Mouse (Mus musculus): Measurements from ENCODE around the gene Vps13d. TPM values are rescaled to one million over a fixed set of nuclear protein-coding genes. Genes with fewer than 3 reads are reported as not detected.

Gene Vps13d
- total RNA-seq, 2 experiments from 2014 or later = 52.8 to 53.6 TPM

- intact Hi-C loops (cut with DNase I) = loop anchor here (1.0 kb wide), 1 partner anchor 72 kb away; no protein-coding TSS in a partner anchor
- no peak for DNase-seq (ENCODE audit: extremely low spot score in 1 of 2, low spot score in 2 of 2)
Observed at GRCm38 (mm10) chr4:145214786-145215174, 20.0 kb upstream of the Vps13d start.

GRCm38 (mm10) chr4:145213999-145214785, 19.4 kb upstream of the Vps13d start:
- DNase-seq (ENCODE audit: extremely low spot score in 1 of 2, low spot score in 2 of 2) = peak; percentile 83 to 91
- intact Hi-C loops (cut with DNase I) = loop anchor here (1.0 kb wide), 1 partner anchor 72 kb away; no protein-coding TSS in a partner anchor

- intact Hi-C loops (cut with DNase I) = no loop called here
Observed at GRCm38 (mm10) chr4:145211076-145211475, 16.3 kb upstream of the Vps13d start.

DNA sequence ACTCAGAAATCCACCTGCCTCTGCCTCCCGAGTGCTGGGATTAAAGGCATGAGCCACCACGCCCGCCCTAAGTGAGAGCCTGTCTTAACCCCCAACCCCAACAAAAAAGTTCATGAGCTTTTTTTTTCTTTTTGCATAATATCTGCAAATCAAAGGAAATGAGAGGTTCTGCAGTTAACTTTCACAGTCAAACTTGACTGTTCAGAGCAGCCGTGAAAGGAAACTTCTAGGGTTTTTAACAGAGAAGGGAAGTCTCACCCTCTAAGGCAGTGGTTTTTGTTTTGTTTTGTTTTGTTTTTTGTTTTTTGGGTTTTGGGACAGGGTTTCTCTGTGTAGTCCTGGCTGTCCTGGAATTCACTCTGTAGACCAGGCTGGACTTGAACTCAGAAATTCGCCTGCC, 15.8 kb upstream of the Vps13d start:
- intact Hi-C loops (cut with DNase I) = no loop called here
- no peak for DNase-seq (ENCODE audit: extremely low spot score in 1 of 2, low spot score in 2 of 2)

More at GRCm38 (mm10) chr4:145211076-145211475, 16.3 kb upstream of the Vps13d start:
- no peak for DNase-seq (ENCODE audit: extremely low spot score in 1 of 2, low spot score in 2 of 2)

DNA sequence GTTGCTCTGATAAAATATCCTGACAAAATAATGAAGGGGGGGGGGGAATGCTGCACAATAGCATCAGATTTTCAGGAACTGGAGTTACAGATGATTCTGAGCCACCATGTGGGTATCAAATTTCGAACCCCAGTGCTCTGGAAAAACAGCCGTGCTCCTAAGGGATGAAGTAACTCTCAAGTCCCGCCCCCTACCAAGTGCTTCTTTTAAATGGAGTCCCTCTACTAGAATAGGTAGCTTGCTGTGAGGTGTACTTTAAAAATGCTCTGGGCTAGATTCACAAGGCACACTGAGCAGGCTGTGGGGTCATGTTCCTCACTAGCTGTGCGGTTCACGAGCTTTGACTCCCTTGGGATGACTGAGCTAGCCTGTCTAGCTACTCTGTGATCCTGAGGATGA, 14.9 kb upstream of the Vps13d start:
- DNase-seq (ENCODE audit: extremely low spot score in 1 of 2, low spot score in 2 of 2) = no peak
- intact Hi-C loops (cut with DNase I) = loop anchor here (10.0 kb wide), 1 partner anchor 315 kb away; the partner anchor contains the start of gene Dhrs3

- intact Hi-C loops (cut with DNase I) = loop anchor here (10.0 kb wide), 1 partner anchor 314 kb away; the partner anchor contains the start of gene Dhrs3
Observed at GRCm38 (mm10) chr4:145209076-145209689, 14.4 kb upstream of the Vps13d start.

GRCm38 (mm10) chr4:145207718-145208371, 13.0 kb upstream of the Vps13d start:
- intact Hi-C loops (cut with DNase I) = loop anchor here (10.0 kb wide), 1 partner anchor 313 kb away; the partner anchor contains the start of gene Dhrs3
- DNase-seq (ENCODE audit: extremely low spot score in 1 of 2, low spot score in 2 of 2) = no peak

More at GRCm38 (mm10) chr4:145209076-145209689, 14.4 kb upstream of the Vps13d start:
- no peak for DNase-seq (ENCODE audit: extremely low spot score in 1 of 2, low spot score in 2 of 2)

- DNase-seq (ENCODE audit: extremely low spot score in 1 of 2, low spot score in 2 of 2) = no peak
- intact Hi-C loops (cut with DNase I) = loop anchor here (10.0 kb wide), 1 partner anchor 310 kb away; the partner anchor contains the start of gene Dhrs3
Observed at GRCm38 (mm10) chr4:145204779-145205178, 10.0 kb upstream of the Vps13d start.

- DNase-seq (ENCODE audit: extremely low spot score in 1 of 2, low spot score in 2 of 2) = no peak
- intact Hi-C loops (cut with DNase I) = loop anchor here (10.0 kb wide), 1 partner anchor 309 kb away; the partner anchor contains the start of gene Dhrs3
Observed at GRCm38 (mm10) chr4:145203305-145203704, 8.5 kb upstream of the Vps13d start.

DNA sequence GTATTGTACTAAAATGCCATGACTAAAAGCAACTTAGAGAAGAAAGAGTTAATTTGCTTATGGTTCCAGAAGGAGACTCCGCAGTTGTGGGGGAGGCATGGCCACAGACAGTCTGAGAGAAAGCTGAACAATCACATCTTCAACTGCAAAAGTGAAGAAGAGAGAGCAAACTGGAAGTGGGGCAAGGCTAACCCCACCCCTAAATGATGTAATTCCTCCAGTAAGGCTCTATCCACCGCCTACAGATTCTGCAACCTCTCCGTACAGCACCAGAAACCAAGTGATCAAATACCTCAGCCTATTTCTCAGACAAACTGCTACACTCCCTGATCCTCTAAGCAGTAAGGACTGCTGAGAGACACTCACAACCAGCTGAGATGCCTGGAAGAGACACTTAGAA, 6.6 kb upstream of the Vps13d start:
- DNase-seq (ENCODE audit: extremely low spot score in 1 of 2, low spot score in 2 of 2) = no peak

DNA sequence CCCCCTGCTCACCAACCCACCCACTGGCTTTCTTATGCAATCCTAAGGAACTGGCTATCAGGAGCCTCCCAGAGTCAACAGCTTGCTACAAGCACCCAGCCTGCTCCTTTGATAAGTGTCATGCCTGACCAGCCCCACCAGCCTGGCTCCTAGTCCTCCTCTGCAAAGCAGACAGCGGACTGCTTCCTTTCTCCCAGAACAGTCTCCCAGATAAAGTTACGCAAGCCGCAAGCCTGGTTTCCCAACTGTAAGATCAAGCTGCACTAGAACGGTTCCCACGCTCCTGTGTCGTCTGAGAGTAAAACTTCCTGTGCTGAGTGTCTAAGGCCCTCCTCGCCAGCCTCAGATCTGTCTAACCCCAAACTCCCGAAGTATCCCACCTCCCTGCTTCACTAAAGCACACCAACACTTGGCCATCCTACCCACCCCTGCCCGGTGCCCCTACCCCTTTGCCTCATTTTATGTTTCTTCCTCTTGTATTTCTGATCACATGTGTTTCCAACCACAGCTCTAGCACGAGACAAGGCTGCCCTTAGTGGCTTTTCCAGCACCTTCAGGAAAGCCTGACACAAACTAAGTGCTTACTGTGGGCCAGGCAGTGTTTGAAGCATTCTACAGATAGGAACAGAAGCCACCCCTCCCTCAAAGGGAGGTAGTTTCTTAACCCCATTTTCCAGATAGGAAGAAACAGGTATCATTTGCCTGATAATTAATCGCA, 5.3 kb upstream of the Vps13d start:
- DNase-seq (ENCODE audit: extremely low spot score in 1 of 2, low spot score in 2 of 2) = no peak
- intact Hi-C loops (cut with DNase I) = loop anchor here (5.0 to 10.0 kb wide), 2 partner anchors 87 to 305 kb away; partner anchors contain the start of gene Dhrs3

More for the DNA sequence above, 6.6 kb upstream of the Vps13d start:
- intact Hi-C loops (cut with DNase I) = loop anchor here (10.0 kb wide), 1 partner anchor 307 kb away; the partner anchor contains the start of gene Dhrs3

DNA sequence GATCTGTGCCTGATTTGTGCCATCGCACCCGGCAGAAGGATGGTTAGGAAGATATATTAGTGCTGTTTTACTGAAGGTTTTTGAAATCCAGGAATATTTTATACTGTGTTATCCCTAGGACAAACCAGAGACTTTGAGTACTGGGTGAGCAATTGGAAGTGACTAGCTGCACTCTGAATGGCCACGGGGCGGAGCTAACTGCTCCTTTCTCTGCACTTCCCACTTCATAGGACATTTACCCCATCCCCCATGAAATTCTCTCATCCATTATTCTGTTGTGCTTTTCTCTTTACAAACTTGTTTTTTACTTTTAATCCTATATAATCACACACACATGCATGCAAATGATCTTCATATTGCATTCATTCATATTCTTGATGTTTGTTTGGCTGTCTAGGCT, 1.8 kb upstream of the Vps13d start:
- intact Hi-C loops (cut with DNase I) = loop anchor here (5.0 kb wide), 1 partner anchor 91 kb away; no protein-coding TSS in a partner anchor
- no peak for DNase-seq (ENCODE audit: extremely low spot score in 1 of 2, low spot score in 2 of 2)

- intact Hi-C loops (cut with DNase I) = loop anchor here (5.0 kb wide), 1 partner anchor 92 kb away; no protein-coding TSS in a partner anchor
- no peak for DNase-seq (ENCODE audit: extremely low spot score in 1 of 2, low spot score in 2 of 2)
Observed at GRCm38 (mm10) chr4:145195172-145195571, 367 bp upstream of the Vps13d start.

- peak in 1 of 2 experiments; percentile 41 for DNase-seq (ENCODE audit: extremely low spot score in 1 of 2, low spot score in 2 of 2)
- intact Hi-C loops (cut with DNase I) = no loop called here
Observed at GRCm38 (mm10) chr4:145193991-145194511, 754 bp downstream of the Vps13d start.

DNA sequence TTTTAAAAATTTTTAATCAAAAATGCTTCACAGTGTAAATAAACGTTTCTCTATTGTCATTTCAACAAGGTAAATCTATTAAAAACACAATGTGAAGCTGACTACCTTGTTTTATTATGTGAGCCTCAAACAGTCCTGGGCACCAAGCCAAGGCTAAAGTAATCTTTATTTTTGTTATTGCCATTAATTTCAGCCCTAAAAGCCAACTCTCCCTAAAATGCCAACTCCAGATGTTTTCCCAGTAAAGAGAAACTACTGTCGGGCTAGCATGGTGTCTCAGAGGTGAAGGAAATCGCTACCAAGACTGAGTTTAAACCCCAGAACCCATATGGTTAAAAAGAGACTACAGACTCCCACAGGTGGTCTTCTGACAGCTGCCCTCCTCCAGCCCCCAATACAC, 1.4 kb downstream of the Vps13d start:
- DNase-seq (ENCODE audit: extremely low spot score in 1 of 2, low spot score in 2 of 2) = no peak
- intact Hi-C loops (cut with DNase I) = no loop called here

- intact Hi-C loops (cut with DNase I) = no loop called here
- no peak for DNase-seq (ENCODE audit: extremely low spot score in 1 of 2, low spot score in 2 of 2)
Observed at GRCm38 (mm10) chr4:145192686-145193085, 2.1 kb downstream of the Vps13d start.

GRCm38 (mm10) chr4:145188561-145188960, 6.2 kb downstream of the Vps13d start:
- DNase-seq (ENCODE audit: extremely low spot score in 1 of 2, low spot score in 2 of 2) = no peak
- intact Hi-C loops (cut with DNase I) = no loop called here

GRCm38 (mm10) chr4:145187619-145188018, 7.2 kb downstream of the Vps13d start:
- no peak for DNase-seq (ENCODE audit: extremely low spot score in 1 of 2, low spot score in 2 of 2)
- intact Hi-C loops (cut with DNase I) = no loop called here
